Mouse (Mus musculus) neural tube, embryonic 14.5 days (tissue): Measurements from ENCODE around the gene Rsl24d1. TPM values are rescaled to one million over a fixed set of nuclear protein-coding genes. Genes with fewer than 3 reads are reported as not detected.
"Not testable (repeated sequence)": the region's sequence is repeated elsewhere in the genome, so short reads cannot be mapped to it uniquely, and the experiment has no call there.

ENCODE experiments used
- ATAC-seq: fragments of 200-750 bp; cut with Nextera tagmentation; 2 replicates; pipeline ENCODE4 v1.8.0; 2017; ENCODE audit warnings: low read depth, mild to moderate bottlenecking, moderate TSS enrichment, moderate library complexity
- H3K27ac ChIP-seq: fragments of 300-500 bp; sonication (generic); 2 replicates; pipeline ENCODE4 v1.5.1; 2014; ENCODE audit warnings: low read depth, mild to moderate bottlenecking, control low read depth, low read length, moderate library complexity, mixed read lengths
- H3K27me3 ChIP-seq: fragments of 300-500 bp; sonication (generic); 2 replicates; pipeline ENCODE4 v1.6.1; 2014; ENCODE audit warnings: low read length; ENCODE audit not compliant: control insufficient read depth, insufficient read depth
- H3K36me3 ChIP-seq: fragments of 300-500 bp; sonication (generic); 2 replicates; pipeline ENCODE4 v1.6.1; 2014; ENCODE audit warnings: low read length, mixed read lengths; ENCODE audit not compliant: control insufficient read depth, insufficient read depth
- H3K4me1 ChIP-seq: fragments of 300-500 bp; sonication (generic); 2 replicates; pipeline ENCODE4 v1.6.1; 2014; ENCODE audit warnings: low read length; ENCODE audit not compliant: control insufficient read depth, insufficient read depth
- H3K4me2 ChIP-seq: fragments of 300-500 bp; sonication (generic); 2 replicates; pipeline ENCODE4 v1.6.1; 2014; ENCODE audit warnings: mild to moderate bottlenecking, low read depth, low read length, control low read depth
- H3K4me3 ChIP-seq: fragments of 300-500 bp; sonication (generic); 2 replicates; pipeline ENCODE4 v1.5.1; 2014; ENCODE audit warnings: low read depth, low read length, control low read depth, mixed read lengths
- H3K9ac ChIP-seq: fragments of 300-500 bp; sonication (generic); replicated peaks from 2 replicates; pipeline ENCODE4 v1.6.1; 2014; ENCODE audit warnings: low read depth, mild to moderate bottlenecking, control low read depth, low read length, mixed read lengths
- H3K9me3 ChIP-seq: fragments of 300-500 bp; sonication (generic); 2 replicates; pipeline ENCODE4 v1.6.1; 2016; ENCODE audit warnings: low read length; ENCODE audit not compliant: control insufficient read depth
- WGBS: fragments of 180-500 bp; shearing (Covaris S2); extraction: QIAGEN DNeasy Blood & Tissue Kit; methylation state at CpG from one replicate; pipeline ENCODE4 v1.1.7; 2014; 5-methylcytosine and 5-hydroxymethylcytosine counted together
- polyA plus RNA-seq: library from polyadenylated mRNA; unstranded; fragments of >200 nt; fragmentation: Nextera tagmentation; extraction: Ambion mirVana; gene quantifications from 2 replicates; pipeline ENCODE4 v1.2.1, GENCODE M21; 2014

The Rsl24d1 gene
- polyA plus RNA-seq, 1 experiment from 2014 or later, result 103 TPM

- not testable (repeated sequence) for H3K4me1 ChIP-seq, H3K4me3 ChIP-seq, ATAC-seq, H3K9me3 ChIP-seq, H3K4me2 ChIP-seq, H3K27ac ChIP-seq, H3K27me3 ChIP-seq, H3K9ac ChIP-seq
- peaks cover 41% of the 10 kb centered on the region for H3K36me3 ChIP-seq
- WGBS, result 91% methylated on average over 4 of the region's 6 CpGs
Observed at GRCm38 (mm10) chr9:73116704-73117103, 3.5 kb downstream of the Rsl24d1 start.

DNA sequence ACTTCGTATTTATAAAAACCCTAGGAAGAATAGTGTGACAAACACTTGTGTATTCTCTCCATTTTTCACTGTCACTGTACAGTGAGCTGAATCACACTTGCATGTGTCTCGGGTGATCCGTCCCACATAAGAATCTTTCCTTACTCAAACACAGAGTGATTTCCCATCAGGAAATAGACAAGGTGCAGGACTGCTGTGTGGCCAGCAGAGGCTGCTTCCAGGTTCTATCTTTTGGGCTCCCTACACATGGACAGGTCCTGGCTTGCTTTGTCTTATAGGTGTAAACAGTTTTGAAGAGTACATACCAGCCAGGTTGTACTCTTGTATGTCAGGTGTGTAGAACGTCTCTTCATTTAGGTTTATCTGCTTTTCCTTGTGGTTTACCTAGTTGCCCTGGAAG is 4.8 kb downstream of the Rsl24d1 start:
- no peak overlapping the region for H3K4me3 ChIP-seq
- H3K9ac ChIP-seq, result no peak overlapping the region
- peaks cover 7% of the 10 kb centered on the region for H3K4me1 ChIP-seq
- H3K27ac ChIP-seq, result no peak overlapping the region
- WGBS, result 98% methylated on average over 4 of the region's 4 CpGs
- no peak overlapping the region for H3K4me2 ChIP-seq
- H3K27me3 ChIP-seq, result no peaks in the 10 kb centered on the region
- H3K36me3 ChIP-seq, result peaks cover 44% of the 10 kb centered on the region
- H3K9me3 ChIP-seq, result no peaks in the 10 kb centered on the region
- no peak for ATAC-seq

- no peak overlapping the region for H3K9ac ChIP-seq
- no peak for ATAC-seq
- no peaks in the 10 kb centered on the region for H3K9me3 ChIP-seq
- 76% methylated on average over 8 of the region's 8 CpGs for WGBS
- no peaks in the 10 kb centered on the region for H3K4me1 ChIP-seq
- H3K27me3 ChIP-seq, result no peaks in the 10 kb centered on the region
- no peak overlapping the region for H3K27ac ChIP-seq
- no peak overlapping the region for H3K4me2 ChIP-seq
- no peak overlapping the region for H3K4me3 ChIP-seq
- peaks cover 51% of the 10 kb centered on the region for H3K36me3 ChIP-seq
Observed at GRCm38 (mm10) chr9:73121735-73122134, 8.5 kb downstream of the Rsl24d1 start.

DNA sequence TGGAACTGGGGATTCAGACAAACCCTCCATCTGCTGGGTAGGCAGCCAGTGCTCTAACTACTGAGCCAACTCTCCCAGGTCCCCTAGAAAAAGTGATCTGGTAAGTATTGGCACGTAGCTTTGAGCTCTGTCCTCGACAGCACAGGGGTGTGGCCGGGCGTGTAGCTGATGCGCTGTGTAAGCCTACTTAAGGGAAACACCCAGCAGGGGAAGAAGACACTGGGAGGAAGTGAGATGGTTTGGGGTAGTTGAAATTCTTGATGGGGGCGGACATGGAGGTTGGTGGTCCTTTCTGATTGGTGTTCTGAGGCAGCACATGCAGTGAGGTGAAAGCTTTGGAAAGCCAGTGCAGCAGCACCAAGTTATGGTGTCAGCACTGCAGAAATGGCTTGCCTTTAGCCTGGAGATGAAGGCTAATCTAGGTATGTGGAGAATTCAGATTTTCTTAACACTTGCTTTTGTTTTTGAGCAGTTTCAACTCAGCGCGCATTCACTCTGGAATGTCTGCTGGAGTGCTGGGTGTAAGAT is 11.9 kb downstream of the Rsl24d1 start:
- Histone ChIP-seq H3K27me3 (no peaks in the 10 kb centered on the region), H3K4me3 (no peak overlapping the region), H3K36me3 (peaks cover 58% of the 10 kb centered on the region), H3K4me2 (no peak overlapping the region), H3K27ac (no peak overlapping the region), H3K4me1 (no peaks in the 10 kb centered on the region), H3K9ac (no peak overlapping the region), H3K9me3 (no peaks in the 10 kb centered on the region)
- WGBS, result 94% methylated on average over 8 of the region's 8 CpGs
- no peak for ATAC-seq

- H3K4me2 ChIP-seq, result no peak overlapping the region
- WGBS, result 84% methylated on average over 2 of the region's 2 CpGs
- H3K4me3 ChIP-seq, result no peak overlapping the region
- ATAC-seq, result no peak
- H3K9ac ChIP-seq, result no peak overlapping the region
- peaks cover 40% of the 10 kb centered on the region for H3K36me3 ChIP-seq
- H3K27me3 ChIP-seq, result no peaks in the 10 kb centered on the region
- no peak overlapping the region for H3K27ac ChIP-seq
- H3K9me3 ChIP-seq, result no peaks in the 10 kb centered on the region
- H3K4me1 ChIP-seq, result no peaks in the 10 kb centered on the region
Observed at GRCm38 (mm10) chr9:73127457-73127856, 14.2 kb downstream of the Rsl24d1 start.

DNA sequence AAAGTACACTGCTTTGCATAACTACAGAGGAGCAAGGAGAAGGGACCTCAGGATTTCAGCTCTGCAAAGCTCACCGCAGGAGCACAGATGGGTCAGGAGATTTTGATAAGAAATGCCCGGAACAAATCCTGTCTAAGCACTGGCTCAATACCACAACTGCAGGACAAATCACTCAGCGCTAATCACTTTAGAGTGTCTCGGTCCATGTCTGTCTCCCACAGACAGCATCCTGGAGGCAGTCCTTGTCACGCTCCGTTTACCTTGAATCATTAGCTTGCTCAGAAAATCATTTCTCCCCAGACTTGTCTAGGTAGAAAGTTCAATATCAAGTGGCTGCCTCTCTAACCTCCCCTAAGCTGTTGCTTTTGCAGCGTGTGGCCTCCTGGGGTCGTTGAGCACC is 16.6 kb downstream of the Rsl24d1 start:
- no peak for ATAC-seq
- Histone ChIP-seq H3K36me3 (peaks cover 34% of the 10 kb centered on the region), H3K9me3 (no peaks in the 10 kb centered on the region), H3K9ac (no peak overlapping the region), H3K4me2 (no peak overlapping the region), H3K27ac (no peak overlapping the region), H3K4me3 (no peak overlapping the region), H3K4me1 (no peaks in the 10 kb centered on the region), H3K27me3 (no peaks in the 10 kb centered on the region)
- 74% methylated on average over 8 of the region's 8 CpGs for WGBS

DNA sequence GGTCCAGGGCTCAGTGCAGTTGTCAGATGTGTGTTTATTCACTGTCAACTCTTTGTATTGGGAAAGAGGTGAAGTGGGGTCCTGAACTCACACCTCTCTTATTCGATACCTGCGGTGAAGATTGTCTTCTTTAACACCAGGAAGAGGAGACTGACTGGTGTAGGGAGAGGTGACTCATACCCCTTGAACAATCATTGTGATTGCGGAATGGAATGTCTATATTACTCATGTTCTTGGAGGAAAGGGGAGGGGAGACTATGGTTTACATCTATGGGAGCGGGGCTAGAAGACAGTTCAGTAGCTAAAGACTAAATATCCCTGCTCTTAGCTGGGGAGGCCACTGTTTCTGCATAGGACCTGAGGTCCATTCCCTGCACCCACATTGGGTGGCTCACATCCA is 17.3 kb downstream of the Rsl24d1 start:
- H3K4me2 ChIP-seq, result no peak overlapping the region
- H3K27ac ChIP-seq, result no peak overlapping the region
- H3K36me3 ChIP-seq, result peaks cover 28% of the 10 kb centered on the region
- H3K9me3 ChIP-seq, result no peaks in the 10 kb centered on the region
- no peak overlapping the region for H3K9ac ChIP-seq
- no peaks in the 10 kb centered on the region for H3K4me1 ChIP-seq
- no peak overlapping the region for H3K4me3 ChIP-seq
- no peaks in the 10 kb centered on the region for H3K27me3 ChIP-seq
- ATAC-seq, result no peak
- 92% methylated on average over 4 of the region's 4 CpGs for WGBS

DNA sequence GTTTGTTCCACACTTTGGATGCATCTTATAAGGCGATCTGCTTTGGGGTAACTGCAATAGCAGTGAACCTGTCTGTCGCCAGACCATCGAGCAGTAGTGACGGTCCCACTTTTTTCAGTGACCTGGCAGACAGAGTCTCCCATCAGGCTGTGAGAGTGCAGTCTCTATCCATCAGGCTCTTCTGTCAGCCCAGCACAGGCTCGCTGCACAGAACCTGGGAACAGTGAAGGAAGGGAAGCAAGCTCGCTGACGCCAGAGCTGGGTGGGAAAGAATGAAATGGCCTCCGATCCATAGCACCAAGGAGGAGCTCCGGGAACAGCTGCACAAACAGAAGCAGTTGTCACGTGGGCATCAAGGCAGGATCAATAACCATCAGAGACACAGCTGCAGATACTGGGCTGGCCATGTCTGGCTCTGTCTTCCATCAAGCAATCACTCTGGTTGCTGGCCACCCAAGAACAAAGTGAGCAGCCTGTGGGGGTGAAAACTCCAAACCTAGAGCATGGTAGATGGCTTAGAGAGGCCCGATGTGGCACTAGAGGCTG is 24.2 kb downstream of the Rsl24d1 start:
- Histone ChIP-seq H3K27ac (no peak overlapping the region), H3K36me3 (no peaks in the 10 kb centered on the region), H3K4me2 (no peak overlapping the region), H3K27me3 (no peaks in the 10 kb centered on the region), H3K9me3 (no peaks in the 10 kb centered on the region), H3K4me3 (no peak overlapping the region), H3K9ac (no peak overlapping the region), H3K4me1 (no peaks in the 10 kb centered on the region)
- ATAC-seq, result no peak
- 70% methylated on average over 11 of the region's 11 CpGs for WGBS

GRCm38 (mm10) chr9:73154347-73154746 is 41.1 kb downstream of the Rsl24d1 start:
- no peaks in the 10 kb centered on the region for H3K27me3 ChIP-seq
- no peaks in the 10 kb centered on the region for H3K4me1 ChIP-seq
- H3K36me3 ChIP-seq, result no peaks in the 10 kb centered on the region
- H3K4me2 ChIP-seq, result no peak overlapping the region
- ATAC-seq, result no peak
- H3K4me3 ChIP-seq, result no peak overlapping the region
- H3K9ac ChIP-seq, result no peak overlapping the region
- WGBS, result 51% methylated on average over 9 of the region's 9 CpGs
- H3K9me3 ChIP-seq, result no peaks in the 10 kb centered on the region
- H3K27ac ChIP-seq, result no peak overlapping the region
